Mouse (Mus musculus) right cerebral cortex, postnatal 14 days (tissue): ENCODE measurements around the gene Sugp2.

Source experiments
- DNase-seq: peaks from one replicate; pipeline ENCODE4 v3.0.0; 2022

Sugp2 gene

DNA sequence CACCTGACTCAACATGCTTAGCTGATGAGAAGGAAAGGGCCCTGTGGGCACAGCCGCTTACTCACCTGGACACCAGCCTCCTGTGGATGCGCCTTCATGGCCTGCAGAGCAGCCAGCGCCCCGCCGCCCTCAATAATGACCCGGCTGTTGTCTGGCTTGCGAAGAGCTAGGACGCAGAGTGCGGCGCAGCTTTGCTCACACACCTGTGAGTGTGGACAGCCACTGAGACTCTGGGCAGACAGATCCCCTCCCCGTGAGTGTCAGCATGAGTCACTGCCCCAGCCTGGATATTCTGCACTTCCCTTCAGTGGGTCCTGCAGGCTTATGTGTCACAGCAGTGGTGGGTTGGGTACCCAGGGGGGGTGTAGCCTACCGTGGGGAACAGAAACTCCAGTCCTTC is 12.0 kb upstream of the Sugp2 start:
- DNase-seq, result no peak

DNA sequence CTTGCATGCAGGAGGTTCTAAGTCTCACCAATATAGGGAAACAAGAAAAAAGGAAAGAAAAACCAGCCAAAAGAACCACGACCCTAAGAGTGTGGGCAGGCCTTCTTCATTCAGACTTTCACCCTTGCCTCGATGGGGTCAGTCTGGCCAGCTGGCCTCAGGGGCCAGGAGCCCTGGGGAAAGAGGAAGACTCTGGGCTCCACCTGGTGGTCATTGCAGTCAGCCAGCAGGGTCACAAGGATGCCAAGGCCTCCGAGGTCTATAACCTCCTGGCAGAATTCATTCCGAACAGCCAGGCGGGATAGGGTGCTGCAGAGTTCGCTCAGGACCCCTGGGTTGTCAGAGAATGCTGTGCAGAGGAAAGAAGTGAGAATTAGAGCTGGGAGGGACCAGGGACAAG is 10.7 kb upstream of the Sugp2 start:
- no peak for DNase-seq

DNA sequence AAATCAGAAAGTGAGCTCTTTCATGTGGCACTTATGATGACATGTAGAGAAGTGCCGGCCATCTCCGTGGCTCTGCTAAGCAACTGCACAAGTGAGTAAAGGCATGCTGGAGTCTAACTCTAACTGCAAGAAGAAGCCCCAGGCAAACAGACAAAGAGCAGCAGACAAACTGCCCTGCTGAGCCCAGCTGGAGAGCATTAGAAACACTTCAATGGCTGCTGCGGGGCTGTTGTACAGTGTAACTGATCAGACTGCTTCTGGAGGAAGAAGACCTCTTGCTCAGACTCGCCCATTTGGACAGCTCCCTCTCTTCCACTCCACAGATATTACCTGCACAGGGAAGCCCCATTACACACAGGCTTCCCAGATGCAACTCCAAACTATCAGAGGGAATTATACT is 6.0 kb upstream of the Sugp2 start:
- no peak for DNase-seq

DNA sequence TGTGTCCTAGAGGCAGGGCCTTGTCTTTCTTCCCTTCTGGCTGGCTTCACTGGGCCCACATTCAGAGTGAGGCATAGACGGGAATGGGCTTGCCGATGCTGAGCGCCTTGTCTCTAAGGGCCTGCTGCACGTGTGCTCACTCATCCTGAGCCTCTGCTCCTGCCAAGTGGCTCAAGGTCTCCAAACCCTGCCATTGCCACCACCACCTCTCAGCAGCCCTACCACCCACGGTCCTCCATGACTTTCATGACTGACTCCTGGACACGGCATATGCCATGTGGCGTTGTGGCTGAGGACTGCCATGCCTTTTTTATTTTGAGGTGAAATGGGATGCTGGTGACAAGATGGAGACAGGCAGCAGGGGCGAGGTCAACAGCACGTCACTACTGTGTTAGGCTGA is 3.2 kb upstream of the Sugp2 start:
- DNase-seq, result no peak

DNA sequence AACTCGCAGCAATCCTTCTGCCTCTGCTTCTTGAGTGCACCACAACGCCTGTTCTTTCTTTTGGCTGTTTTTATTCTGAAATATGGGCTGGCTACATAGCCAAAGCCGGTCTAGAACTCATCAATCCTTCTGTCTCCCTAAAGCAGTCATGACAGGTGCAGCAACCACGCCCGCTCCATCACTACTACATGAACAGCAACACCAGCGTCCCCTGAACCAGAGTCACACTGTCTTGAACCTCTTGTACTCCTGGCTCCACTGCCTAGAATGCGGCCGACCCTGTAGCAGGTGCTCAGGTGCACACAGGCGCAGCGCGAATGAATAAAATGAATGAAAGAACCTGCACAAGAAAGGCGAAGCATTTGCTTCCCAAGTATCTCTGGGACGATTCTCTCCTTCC is 420 bp upstream of the Sugp2 start:
- DNase-seq, result no peak

DNA sequence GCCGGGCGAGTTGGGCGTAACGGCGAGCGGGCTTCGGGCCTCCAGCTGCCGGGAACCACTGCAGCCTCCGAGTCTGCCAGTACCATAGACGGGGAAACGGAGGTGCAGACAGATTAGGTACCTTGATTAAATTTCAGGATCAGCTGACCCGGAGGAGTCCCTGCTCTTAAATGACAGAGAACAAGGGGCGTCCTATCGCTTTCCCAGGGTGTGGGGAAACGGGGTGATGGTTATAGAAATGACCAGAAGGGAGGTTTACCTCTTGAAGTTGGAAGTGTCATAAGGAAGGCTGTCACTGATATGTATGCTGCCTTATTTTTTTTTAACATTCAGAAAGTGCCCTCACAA is 729 bp downstream of the Sugp2 start:
- no peak for DNase-seq

DNA sequence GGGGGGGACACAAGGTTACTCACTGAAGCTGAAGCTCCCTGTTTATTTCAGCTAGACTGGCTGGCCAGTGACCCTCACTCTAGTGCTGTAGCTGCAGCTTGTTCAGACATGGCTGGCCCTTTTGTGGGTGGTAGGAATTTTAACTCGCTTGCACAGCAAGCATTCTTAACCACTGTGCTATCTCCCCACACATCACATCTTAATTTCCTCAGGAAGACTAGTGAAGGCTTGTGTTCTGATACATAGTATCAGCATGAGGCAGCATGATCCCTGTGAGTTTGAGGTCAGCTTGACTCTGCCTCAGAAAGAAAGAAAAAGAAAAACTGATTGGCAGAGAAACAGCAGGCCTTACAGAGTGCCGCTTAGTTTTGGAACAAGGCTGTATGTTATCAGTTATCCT is 3.8 kb downstream of the Sugp2 start:
- no peak for DNase-seq

DNA sequence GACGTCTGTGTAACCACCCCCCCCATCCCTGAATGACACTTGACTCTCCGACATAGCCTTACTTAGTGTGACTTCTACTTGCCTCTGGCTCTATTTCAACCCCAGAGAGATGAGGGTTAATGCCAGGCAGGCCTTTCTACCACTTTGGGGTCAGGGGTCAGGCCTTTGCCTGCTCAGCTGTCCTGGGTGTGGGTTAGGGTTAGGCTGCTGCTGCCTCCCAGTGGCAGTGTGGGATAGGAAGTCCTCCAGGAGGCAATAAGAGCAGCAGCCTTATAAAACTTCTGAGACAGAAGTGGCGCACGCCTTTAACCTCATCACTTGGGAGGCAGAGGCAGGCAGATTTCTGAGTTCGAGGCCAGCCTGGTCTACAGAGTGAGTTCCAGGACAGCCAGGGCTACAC is 6.6 kb downstream of the Sugp2 start:
- no peak for DNase-seq

DNA sequence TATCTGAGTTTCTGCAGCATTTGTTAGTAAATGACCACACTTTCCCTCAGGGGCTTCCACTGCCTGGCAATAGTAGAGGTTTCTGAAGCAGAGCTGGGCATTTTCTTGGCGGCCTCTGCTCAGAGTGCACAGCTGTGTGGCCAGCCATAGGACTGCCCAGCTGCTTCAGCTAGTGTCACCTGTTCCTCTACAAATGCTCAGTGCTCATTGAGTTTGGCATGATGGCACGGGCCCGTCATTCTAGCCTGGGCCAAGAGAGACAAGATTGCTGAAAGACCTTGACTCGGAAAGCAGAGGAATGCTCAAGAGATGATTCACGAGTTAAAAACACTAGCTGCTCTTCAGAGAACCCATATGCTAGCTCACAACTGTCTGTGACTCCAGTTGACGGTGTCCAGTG is 12.6 kb downstream of the Sugp2 start:
- no peak for DNase-seq

DNA sequence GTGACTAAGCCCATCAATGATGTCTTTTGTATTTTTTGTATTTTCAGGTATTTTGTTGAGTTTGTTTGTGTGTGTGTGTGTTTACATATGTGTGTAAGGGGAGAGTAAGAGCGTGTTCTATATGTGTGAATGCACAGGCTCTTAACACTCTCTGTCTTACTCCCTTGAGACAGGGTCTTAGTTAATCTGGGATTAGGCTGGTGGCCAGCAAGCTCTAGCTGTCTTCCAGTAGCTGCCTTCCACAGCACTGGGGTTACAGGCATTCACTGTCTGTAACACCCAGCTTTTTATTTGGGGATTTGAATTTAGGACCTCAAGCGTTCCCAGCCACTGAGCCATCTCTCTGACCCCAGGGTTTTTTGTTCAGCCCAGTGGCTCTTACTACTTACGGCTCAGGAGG is 13.8 kb downstream of the Sugp2 start:
- no peak for DNase-seq

DNA sequence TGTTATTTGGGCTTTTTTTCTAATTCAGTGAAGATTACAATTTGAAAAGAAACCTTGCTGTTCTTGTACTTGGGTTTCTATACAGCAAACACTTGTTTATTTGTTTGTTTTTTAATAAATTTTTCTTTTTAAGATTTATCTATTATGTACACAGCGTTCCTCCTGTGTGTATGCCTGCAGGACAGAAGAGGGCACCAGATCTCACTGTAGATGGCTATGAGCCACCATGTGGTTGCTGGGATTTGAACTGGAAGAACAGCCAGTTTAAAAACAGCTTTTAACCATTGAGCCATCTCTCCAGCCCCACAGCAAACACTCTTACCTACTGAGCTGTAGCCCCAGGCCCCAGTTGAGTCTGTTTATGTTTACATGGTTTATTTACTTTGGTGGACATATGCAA is 20.6 kb downstream of the Sugp2 start:
- DNase-seq, result no peak

DNA sequence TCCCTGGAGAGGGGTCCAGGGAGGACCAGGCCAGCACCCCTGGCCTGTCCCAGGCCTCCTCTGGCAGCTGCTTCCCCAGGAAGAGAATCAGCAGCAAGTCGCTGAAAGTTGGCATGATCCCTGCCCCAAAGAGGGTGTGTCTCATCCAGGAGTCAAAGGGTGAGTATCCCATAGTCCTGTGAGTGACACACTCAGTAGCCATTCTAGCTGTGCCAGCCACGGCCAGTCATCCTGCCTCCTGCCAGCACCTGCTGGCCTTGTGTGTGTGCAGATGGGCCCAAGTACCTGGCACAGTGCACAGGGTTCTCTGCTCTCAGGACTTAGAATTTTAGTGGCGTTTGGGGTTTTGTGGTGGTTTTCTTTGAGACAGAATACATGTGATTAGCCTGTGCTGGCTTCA is 23.4 kb downstream of the Sugp2 start:
- DNase-seq, result no peak

DNA sequence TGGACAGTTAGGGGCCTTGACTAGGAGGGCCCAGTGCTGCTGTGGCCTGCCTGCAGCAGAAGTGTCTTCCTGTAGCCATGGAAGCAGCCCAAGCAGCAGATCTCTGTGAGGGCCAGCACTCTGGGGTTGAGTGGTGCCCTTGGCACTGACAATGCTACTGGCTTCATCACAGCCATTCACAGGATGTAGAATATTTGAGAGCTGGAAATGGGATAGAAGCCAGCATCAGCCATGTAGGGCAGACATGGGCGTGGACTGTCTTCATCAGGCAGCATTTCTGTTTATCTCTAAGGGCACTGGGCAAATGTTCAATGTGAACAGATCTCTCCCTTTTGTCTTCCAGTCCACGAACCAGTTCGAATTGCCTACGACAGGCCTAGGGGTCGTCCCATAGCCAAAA is 24.6 kb downstream of the Sugp2 start:
- DNase-seq, result no peak

DNA sequence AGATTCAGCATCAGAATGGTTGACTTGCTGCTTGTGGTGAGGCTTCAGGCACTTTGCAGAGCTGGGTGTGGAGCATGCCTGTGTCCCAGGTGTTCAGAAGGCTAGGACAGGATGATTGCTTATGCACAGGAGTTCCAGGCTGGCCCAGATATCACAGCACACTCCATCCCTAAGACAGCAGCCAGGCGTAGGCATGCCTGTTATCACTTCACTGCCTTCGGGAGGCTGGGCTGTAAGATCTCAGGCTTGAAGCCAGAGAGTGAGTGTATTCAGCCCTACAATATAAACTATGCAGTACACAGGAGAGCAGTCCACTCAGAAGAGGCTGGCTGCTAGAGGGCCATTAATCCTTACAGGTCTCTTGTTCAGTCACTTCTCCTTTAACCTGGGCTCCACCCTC is 25.0 kb downstream of the Sugp2 start:
- no peak for DNase-seq

DNA sequence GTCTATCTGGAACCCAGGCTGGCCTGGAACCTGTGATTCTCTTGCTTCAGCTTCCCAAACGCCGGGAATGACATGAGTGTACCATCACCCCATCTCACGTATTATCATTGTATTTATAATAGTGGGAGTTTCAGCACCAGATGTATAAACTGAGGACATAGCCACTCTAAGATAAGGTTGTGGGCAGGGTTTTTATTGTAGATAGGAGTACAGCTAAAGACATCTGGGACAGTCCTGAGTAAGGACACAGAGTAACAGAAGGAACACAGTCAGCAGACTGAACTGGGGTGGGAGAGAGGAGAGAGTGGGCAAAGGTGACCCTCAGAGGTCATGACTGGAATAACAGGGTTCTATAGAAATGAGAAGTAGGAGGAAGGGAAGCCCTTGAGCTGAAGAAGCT is 33.6 kb downstream of the Sugp2 start:
- DNase-seq, result no peak

DNA sequence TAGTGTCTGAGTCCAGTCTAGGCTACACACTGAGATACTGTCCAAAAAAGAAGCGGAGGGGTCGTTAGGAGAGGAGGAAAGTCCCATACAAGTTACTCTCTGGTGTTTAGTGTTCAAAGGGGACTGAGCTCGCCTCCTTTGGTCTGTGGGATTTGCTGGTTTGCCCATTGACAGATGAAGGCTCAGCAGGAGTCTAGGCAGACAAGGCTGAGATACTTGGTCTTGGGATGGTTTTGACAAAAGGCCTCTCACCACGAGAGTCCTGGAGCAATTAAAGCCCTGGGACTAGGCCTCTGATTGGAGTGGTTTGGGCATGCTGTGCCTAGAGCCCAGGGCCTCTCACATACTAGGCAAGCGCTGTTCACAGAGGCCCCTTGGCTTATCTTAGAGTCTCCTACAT is 34.3 kb downstream of the Sugp2 start:
- DNase-seq, result no peak

DNA sequence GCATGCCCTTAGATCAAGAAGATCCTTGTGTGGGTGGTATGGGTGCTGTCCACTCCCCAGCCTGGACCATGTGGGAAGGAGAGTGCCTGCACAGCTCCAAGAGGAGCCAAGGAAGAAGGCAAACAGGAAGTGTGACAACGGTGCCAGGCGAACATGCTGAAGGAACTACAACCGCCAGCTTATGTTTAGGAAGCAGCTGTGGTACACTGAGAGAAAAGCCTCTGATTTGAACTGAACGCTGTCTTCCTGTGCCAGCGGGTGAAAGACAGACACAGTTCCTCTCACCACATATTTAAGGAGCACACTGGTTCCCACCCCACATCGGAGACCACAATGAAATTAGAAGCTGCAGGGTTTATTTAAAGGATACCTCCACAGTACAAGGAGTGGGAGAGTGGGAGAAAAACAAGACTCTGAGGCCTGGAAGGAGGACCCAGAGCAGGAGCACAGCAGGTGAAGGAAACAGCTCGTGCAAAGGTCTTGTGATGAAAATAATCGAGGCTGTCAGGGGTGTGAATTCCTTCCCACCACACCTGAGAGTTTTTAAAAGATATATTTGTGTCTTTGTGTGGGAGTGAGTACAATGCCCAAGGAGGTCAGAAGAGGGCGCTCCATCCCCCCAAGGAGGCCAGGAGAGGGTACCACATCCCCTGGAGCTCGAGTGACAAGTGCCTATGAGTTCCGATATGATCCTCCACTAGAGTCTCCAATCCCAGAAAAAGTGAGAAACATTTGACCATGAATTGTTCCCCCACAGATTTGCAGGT is 35.0 kb downstream of the Sugp2 start:
- peak; percentile 32 for DNase-seq

DNA sequence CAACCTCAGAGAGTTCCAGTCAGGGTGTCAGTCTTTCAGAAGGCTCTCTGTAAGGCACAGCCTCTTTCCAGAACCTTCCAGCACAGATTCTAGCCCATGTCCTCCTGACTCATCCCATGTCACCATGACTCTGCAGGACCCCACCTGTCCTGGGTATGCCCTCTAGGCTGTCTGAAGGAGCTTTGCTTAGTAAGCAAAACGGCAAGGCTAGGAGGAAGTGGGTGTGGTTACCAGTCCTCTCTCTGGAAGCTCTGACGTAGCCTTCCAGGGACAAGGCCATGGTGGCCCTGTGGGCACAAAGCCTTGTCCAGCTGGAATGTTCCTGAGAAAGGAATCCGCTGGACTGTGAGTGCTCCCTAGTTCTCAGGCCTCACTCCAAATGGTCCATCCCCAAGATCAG is 38.9 kb downstream of the Sugp2 start:
- DNase-seq, result no peak

DNA sequence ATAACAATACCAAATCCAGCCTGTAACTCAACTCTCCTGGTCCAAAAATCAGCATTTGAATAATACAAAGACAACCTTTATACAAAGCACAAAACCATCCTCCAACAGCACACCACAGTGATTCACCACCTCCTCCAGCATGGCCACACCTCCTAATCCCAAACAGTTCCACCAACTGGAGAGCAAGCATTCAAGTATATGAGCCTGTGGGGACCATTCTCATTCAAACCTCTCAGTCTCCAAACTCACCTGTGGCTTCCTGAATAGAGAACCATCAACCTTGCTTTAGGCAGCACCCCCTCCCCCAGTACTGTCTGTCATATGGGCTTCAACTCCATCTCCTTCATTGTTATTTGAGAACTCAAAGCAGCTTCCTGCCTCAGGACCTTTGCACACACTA is 40.3 kb downstream of the Sugp2 start:
- no peak for DNase-seq

DNA sequence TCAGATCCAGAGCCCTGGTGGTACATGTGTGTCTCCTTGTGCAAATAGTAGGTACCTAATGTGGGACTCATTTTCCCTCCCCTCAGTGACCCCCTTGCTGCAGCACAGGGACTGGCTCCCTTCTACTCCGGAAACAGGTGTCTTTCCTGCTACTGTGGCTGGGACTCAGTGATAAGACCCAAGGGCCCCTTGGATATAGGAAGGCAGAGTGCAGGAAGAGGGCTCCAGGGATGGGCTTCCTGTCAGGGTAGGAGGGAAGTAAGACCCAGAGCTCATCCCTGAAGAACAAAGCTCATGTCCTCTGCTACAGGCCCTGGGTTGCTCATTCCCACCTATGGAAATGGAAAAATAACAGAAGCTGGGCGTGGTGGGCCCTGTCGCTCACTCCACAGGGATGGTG is 42.5 kb downstream of the Sugp2 start:
- no peak for DNase-seq

DNA sequence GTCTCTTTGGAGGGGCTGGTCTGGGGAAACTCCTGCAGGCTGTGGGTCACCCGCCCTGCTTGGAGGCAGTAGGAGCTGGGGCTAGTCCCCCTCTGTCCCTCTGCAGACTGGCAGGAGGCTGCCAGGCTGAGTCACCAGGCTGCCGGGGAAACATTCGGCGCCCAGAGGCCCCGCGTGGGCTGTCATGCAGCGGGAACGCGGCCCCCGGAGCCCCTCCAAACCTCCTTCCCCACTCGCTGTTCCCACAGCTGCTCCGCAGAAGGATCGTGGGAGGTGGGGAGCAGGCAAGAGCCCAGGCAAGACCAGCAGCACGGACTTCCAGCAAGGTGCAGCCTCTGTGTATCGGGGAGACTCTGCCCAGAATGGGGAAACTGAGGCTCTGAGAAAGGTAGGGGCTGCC is 44.1 kb downstream of the Sugp2 start:
- DNase-seq, result no peak

DNA sequence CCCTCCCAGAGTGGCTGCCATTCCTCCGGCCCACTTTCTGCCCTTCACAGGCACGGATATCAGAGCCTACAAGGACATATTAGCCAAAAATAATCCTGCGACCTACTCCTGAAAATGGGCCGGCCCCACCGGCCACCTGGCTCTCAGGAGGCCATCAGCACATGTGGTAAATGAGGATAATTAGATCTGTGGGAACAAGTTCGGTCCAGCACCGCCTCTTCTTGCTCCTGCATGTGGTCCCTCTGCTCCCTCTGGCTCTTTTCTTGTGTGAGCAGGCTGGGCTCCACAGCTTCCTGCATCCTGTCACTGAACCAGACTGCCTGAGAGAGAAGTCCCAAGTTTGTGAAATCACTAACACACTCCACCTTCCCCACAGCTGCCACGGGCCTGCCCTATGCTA is 45.2 kb downstream of the Sugp2 start:
- DNase-seq, result no peak

DNA sequence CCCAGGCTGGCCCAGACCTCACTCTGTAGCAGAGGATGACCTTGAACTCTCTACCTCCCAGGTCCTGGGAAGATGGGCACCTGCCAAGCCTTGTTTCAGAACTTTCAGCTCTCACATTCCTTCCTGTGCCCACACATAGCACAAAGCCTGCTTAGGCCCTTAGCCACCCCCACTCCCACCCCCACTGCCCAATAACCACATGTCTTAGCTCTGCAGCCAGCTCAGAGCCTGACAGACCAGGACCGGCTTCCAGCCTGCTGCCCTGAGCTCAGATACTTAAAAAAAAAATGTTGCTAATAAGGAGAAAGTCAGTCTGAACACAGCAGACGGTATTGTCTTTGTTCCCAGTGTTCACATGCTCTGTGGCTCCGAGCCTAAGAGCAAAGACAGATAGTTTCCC is 47.0 kb downstream of the Sugp2 start:
- DNase-seq, result no peak

DNA sequence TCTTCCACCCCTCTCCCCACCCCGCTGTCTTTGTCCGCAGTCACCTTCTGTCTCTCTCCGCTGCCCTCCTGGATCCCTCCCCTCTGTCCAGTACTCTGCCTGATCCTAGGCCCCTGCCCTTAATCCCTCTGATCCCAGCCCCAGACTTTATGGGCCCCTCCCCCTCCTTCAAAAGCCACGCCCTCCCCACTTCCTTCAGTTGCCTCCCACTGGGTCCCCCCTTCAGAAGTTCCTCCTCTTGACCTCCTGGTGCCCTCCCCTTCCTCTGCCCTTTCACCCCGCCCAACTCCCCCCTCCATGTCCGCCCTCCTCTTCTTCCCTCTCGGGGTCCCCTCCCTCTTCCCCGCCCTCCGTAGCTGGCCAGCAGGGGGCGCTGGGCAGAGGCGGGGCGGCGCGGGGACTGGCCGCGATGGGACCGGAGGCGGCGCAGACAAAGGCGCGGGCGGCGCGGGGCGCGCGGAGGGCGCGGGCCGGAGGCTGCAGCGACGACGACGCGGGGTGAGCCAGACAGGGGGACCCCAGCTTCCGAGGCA is 48.6 kb downstream of the Sugp2 start, which contains the start of gene Homer3:
Gene Homer3, plus strand, starts transcription at position 225 of the 533 bp plus-strand sequence.
- peak; percentile 76 for DNase-seq
